Mouse (Mus musculus) midbrain, embryonic 14.5 days (tissue): ENCODE measurements around the gene Adh4. TPM values are rescaled to one million over a fixed set of nuclear protein-coding genes. Genes with fewer than 3 reads are reported as not detected.
"Not testable (repeated sequence)": the region's sequence is repeated elsewhere in the genome, so short reads cannot be mapped to it uniquely, and the experiment has no call there.

Experiments used
- ATAC-seq: fragments of 200-750 bp; cut with Nextera tagmentation; 2 replicates; pipeline ENCODE4 v1.8.0; 2017; ENCODE audit warnings: moderate number of reproducible peaks, moderate library complexity; ENCODE audit not compliant: low FRiP score, low TSS enrichment
- DNase-seq: peaks from one replicate; pipeline ENCODE4 v3.0.0-alpha.2; 2015
- H3K27ac ChIP-seq: fragments of 300-500 bp; sonication (generic); replicated peaks from 2 replicates; pipeline ENCODE4 v1.5.1; 2014; ENCODE audit warnings: mild to moderate bottlenecking, low read depth, low read length, moderate library complexity
- H3K27me3 ChIP-seq: fragments of 300-500 bp; sonication (generic); 2 replicates; pipeline ENCODE4 v1.6.1; 2014; ENCODE audit warnings: low read length, control low read depth, mixed read lengths; ENCODE audit not compliant: control insufficient read depth, insufficient read depth
- H3K36me3 ChIP-seq: fragments of 300-500 bp; sonication (generic); 2 replicates; pipeline ENCODE4 v1.6.1; 2014; ENCODE audit warnings: low read length, control low read depth; ENCODE audit not compliant: control insufficient read depth, insufficient read depth
- H3K4me1 ChIP-seq: fragments of 300-500 bp; sonication (generic); 2 replicates; pipeline ENCODE4 v1.6.1; 2014; ENCODE audit warnings: mild to moderate bottlenecking, antibody characterized with exemption, low read length, control low read depth; ENCODE audit not compliant: control insufficient read depth, insufficient read depth
- H3K4me2 ChIP-seq: fragments of 300-500 bp; sonication (generic); 2 replicates; pipeline ENCODE4 v1.6.1; 2014; ENCODE audit warnings: mild to moderate bottlenecking, low read length, moderate library complexity
- H3K4me3 ChIP-seq: fragments of 300-500 bp; sonication (generic); replicated peaks from 2 replicates; pipeline ENCODE4 v1.5.1; 2014; ENCODE audit warnings: low read depth, low read length
- H3K9ac ChIP-seq: fragments of 300-500 bp; sonication (generic); replicated peaks from 2 replicates; pipeline ENCODE4 v1.6.1; 2014; ENCODE audit warnings: mild to moderate bottlenecking, low read length, moderate library complexity
- H3K9me3 ChIP-seq: fragments of 300-500 bp; sonication (generic); 2 replicates; pipeline ENCODE4 v1.6.1; 2016; ENCODE audit warnings: low read length, control low read depth, mixed read lengths; ENCODE audit not compliant: control insufficient read depth
- WGBS: fragments of 180-500 bp; shearing (Covaris S2); extraction: QIAGEN DNeasy Blood & Tissue Kit; methylation state at CpG from one replicate; pipeline ENCODE4 v1.1.7; 2014; 5-methylcytosine and 5-hydroxymethylcytosine counted together
- polyA plus RNA-seq: library from polyadenylated mRNA; unstranded; fragments of >200 nt; fragmentation: Nextera tagmentation; extraction: Ambion mirVana; gene quantifications from 2 replicates; pipeline ENCODE4 v1.2.1, GENCODE M21; 2014

The Adh4 gene
- polyA plus RNA-seq, result not detected in 2 replicates

DNA sequence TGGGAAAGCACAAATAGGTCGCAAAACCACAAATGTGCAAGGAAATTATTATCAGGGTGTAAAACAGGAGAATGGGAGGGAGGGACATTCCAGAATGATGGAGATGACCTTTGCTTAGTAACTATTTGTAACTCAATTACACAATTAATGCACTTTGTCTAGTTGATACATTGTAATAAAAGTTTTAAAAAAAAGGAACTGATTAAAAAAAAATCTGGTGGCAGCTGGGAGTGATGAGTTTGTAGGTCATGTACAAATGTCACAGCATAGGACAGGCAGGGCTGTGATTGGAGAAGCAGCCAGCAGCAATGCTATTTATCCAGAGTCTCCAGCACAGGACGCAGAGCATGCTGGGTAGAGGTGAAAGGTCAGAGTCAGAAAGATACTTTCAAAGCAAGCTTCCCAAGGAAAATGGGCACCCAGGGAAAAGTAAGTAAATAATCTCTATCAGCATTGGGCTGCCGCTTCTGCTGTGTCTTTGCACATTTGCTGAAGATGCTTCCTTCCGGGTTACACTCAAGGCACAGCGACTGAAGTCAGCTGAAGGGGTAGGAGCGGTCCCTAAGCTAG is at the start of gene Adh4:
TSS of gene Adh4 (plus strand) at position 346 of the 570 bp plus-strand sequence.
- H3K27ac ChIP-seq, result no peak within 1 kb of the TSS
- no peak within 1 kb of the TSS for H3K9ac ChIP-seq
- WGBS, result 81% methylated on average over 6 of the region's 6 CpGs
- no peak within 1 kb of the TSS for H3K4me3 ChIP-seq
- no peaks in the 10 kb centered on the region for H3K4me1 ChIP-seq
- H3K4me2 ChIP-seq, result no peak within 1 kb of the TSS
- ATAC-seq, result no peak
- H3K27me3 ChIP-seq, result no peaks in the 10 kb centered on the region
- no peak for DNase-seq
- H3K36me3 ChIP-seq, result no peaks in the 10 kb centered on the region
- H3K9me3 ChIP-seq, result no peaks in the 10 kb centered on the region

DNA sequence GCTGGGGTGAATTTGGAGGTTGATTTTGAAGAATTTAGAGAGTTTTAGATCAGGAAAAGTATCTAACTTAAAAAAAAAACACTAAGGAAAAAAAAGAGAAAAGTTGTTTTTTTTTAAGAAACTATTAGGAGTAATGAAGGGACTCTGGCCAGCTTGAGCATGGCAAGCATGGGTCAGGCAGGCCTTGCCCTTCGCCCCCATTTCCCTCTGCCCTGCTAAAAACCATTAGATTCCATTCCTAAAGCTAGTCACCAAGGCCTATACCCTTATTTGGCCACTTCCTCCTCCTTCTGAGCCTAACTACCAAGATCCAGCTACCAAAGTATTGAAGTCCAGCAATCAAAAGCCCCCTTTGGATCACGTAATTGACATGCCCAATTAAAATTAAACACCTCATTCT is 49.1 kb upstream of the Adh4 start:
- WGBS, result 88% methylated on average over 2 of the region's 2 CpGs
- H3K27me3 ChIP-seq, result no peaks in the 10 kb centered on the region
- H3K4me3 ChIP-seq, result no peak overlapping the region
- no peaks in the 10 kb centered on the region for H3K4me1 ChIP-seq
- no peaks in the 10 kb centered on the region for H3K9me3 ChIP-seq
- no peak overlapping the region for H3K27ac ChIP-seq
- H3K36me3 ChIP-seq, result no peaks in the 10 kb centered on the region
- ATAC-seq (no peak), DNase-seq (no peak)
- H3K4me2 ChIP-seq, result no peak overlapping the region
- H3K9ac ChIP-seq, result no peak overlapping the region

DNA sequence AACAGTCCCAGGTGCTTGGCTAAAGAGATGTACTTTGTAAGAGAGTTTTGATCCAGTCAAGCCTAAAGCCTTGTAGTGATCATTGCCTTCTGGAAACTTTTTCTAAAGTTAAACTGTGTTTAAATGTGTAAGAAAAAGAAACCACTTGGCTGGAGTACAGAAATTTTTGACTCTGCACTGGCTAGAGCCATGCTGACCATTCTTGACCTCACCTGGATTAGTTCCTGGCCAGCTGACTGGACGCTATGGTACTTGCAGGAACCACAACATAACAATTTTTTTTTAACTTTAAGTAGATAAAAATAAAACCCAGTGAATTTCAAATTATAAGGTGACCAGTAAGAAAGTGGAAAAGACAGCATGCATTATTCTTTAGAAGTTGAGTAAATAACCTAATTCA is 45.7 kb upstream of the Adh4 start:
- ATAC-seq (no peak), DNase-seq (no peak)
- no peaks in the 10 kb centered on the region for H3K9me3 ChIP-seq
- H3K4me2 ChIP-seq, result no peak overlapping the region
- H3K27me3 ChIP-seq, result no peaks in the 10 kb centered on the region
- 87% methylated on average over 1 of the region's 1 CpGs for WGBS
- H3K36me3 ChIP-seq, result no peaks in the 10 kb centered on the region
- H3K4me1 ChIP-seq, result no peaks in the 10 kb centered on the region
- H3K9ac ChIP-seq, result no peak overlapping the region
- no peak overlapping the region for H3K27ac ChIP-seq
- H3K4me3 ChIP-seq, result no peak overlapping the region

DNA sequence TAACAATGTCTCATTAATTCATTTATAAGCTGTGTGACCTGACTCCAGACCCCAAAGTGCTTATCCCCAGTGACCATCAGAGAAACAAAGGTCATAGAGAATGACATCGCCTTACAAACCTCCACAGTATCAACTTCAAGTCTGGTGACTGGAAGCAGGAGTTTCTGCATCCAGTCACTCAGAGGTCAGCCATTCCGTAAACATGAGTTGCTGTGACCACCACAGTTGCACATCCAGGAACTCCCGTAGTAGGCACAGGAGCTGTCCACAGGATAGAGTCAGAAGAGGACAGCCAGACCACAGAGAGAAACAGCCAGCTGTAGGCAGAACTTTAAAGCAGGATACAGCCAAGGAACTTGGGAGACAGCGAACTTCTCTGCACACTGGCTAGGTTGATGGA is 45.0 kb upstream of the Adh4 start:
- not testable (repeated sequence) for H3K27ac ChIP-seq, DNase-seq, H3K9ac ChIP-seq, H3K4me1 ChIP-seq, H3K4me3 ChIP-seq, H3K9me3 ChIP-seq, H3K36me3 ChIP-seq, H3K4me2 ChIP-seq, ATAC-seq, H3K27me3 ChIP-seq
- WGBS, result 78% methylated on average over 4 of the region's 4 CpGs

DNA sequence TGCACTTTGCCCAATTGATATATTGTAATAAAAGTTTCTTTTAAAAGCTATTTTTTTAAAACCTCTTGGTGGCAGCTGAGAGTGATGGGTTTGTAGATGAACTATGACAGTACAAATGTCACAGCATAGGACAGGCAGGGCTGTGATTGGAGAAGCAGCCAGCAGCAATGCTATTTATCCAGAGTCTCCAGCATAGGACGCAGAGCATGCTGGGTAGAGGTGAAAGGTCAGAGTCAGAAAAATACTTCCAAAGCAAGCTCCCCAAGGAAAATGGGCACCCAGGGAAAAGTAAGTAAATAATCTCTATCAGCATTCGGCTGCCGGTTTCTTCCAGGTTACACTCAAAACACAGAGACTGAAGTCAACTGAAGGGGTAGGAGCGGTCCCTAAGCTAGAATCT is 41.3 kb upstream of the Adh4 start:
- H3K9me3 ChIP-seq, result no peaks in the 10 kb centered on the region
- WGBS, result 85% methylated on average over 4 of the region's 4 CpGs
- no peaks in the 10 kb centered on the region for H3K27me3 ChIP-seq
- H3K36me3 ChIP-seq, result no peaks in the 10 kb centered on the region
- H3K9ac ChIP-seq, result no peak overlapping the region
- no peak for DNase-seq
- no peak overlapping the region for H3K4me2 ChIP-seq
- no peak overlapping the region for H3K4me3 ChIP-seq
- no peaks in the 10 kb centered on the region for H3K4me1 ChIP-seq
- no peak for ATAC-seq
- H3K27ac ChIP-seq, result no peak overlapping the region

DNA sequence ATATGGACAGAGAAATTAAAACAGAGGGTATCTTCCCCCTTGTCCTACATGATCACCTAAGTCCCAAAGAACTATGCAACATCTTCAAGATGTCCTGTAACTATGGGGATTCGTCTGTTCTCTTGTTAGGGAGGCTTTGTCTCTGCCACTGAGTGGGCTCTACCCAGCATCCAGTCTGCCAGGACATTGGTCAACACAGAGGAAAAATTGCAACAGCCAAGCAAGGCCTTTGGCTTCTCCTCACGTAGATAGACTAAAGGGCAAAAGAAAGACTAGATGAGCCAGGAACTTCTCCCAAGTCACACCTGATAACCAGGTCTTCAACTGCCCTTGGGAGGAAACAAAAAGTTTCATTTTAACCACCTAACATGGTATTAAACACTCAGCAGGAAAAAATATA is 40.1 kb upstream of the Adh4 start:
- H3K4me1 ChIP-seq, result no peaks in the 10 kb centered on the region
- H3K27ac ChIP-seq, result no peak overlapping the region
- ATAC-seq, result no peak
- no peak overlapping the region for H3K4me3 ChIP-seq
- 82% methylated on average over 2 of the region's 2 CpGs for WGBS
- no peak overlapping the region for H3K9ac ChIP-seq
- no peaks in the 10 kb centered on the region for H3K27me3 ChIP-seq
- H3K4me2 ChIP-seq, result no peak overlapping the region
- no peaks in the 10 kb centered on the region for H3K36me3 ChIP-seq
- peaks cover 4% of the 10 kb centered on the region; the same call in 1 of the 2 replicates for H3K9me3 ChIP-seq
- DNase-seq, result no peak

DNA sequence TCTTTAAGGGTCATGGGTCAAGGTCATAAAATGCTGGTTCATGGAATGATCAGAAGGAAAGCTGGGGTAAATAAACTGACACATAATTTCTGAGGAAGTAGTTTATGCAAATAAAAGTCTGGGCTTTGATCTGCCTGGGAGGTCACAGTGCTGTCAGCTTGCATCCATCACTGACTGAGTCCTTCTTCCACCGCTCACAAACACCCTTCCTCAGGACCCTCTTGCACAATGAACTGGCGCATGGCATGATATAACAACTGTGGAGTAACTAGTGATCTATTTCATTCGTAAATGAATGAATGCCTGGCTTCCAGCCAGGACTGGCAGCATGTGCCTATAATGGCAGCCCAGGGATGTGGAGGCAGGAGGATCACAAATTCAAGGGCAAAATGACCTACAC is 34.1 kb upstream of the Adh4 start:
- ATAC-seq (0 out of 2 replicates have a peak, but pooled peaks have one; percentile 40), DNase-seq (peak; percentile 59)
- no peak overlapping the region for H3K27ac ChIP-seq
- no peaks in the 10 kb centered on the region for H3K27me3 ChIP-seq
- H3K9ac ChIP-seq, result no peak overlapping the region
- 11% methylated on average over 3 of the region's 3 CpGs for WGBS
- H3K4me2 ChIP-seq, result no peak overlapping the region
- H3K4me1 ChIP-seq, result no peaks in the 10 kb centered on the region
- H3K36me3 ChIP-seq, result no peaks in the 10 kb centered on the region
- H3K9me3 ChIP-seq, result peaks cover 4% of the 10 kb centered on the region; the same call in 1 of the 2 replicates
- H3K4me3 ChIP-seq, result no peak overlapping the region

DNA sequence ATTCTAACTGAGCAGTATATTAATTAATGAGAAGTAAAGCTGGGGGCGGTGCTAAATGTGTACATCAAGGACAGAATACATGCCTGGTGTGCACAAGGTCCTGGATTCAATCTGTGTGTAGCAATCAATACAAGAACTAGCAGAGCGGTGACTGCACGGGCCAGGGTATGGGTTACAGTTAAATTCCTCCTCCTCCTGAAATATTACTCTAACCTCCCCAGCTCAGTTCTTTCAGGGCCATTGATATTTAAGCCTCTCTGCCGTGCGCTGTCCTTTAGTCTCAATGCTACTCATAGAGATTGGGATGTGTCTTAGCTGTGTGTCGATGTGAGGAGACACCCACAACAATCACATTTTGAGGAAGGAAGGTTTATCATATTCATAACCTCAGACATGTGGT is 28.1 kb upstream of the Adh4 start:
- Histone ChIP-seq H3K4me1 (no peaks in the 10 kb centered on the region), H3K9ac (no peak overlapping the region), H3K4me2 (no peak overlapping the region), H3K4me3 (no peak overlapping the region), H3K9me3 (no peaks in the 10 kb centered on the region), H3K36me3 (no peaks in the 10 kb centered on the region), H3K27ac (no peak overlapping the region), H3K27me3 (no peaks in the 10 kb centered on the region)
- no peak for DNase-seq
- no peak for ATAC-seq
- WGBS, result 90% methylated on average over 6 of the region's 6 CpGs

DNA sequence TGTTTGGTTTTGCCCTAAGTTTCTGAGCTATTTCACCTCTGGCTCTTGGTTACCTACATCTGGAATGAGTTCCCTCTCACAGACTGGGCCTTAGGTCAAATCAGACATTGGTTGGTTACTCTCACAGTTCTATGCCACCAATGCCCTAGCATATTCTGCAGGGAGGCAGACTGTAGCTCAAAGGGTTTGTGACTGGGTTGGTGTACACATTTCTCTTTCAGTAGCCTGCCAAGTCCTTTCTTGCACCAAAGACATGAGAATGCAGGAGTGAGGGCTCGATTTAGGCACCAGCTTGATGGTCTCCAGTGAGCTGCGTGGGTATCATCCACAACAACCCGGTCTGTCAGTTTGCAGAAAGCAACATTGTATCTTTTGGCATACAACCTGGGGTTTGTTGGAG is 10.4 kb upstream of the Adh4 start:
- Histone ChIP-seq H3K27ac (no peak overlapping the region), H3K4me3 (no peak overlapping the region), H3K9me3 (no peaks in the 10 kb centered on the region), H3K9ac (no peak overlapping the region), H3K4me1 (no peaks in the 10 kb centered on the region), H3K36me3 (no peaks in the 10 kb centered on the region), H3K4me2 (no peak overlapping the region), H3K27me3 (no peaks in the 10 kb centered on the region)
- DNase-seq, result no peak
- 77% methylated on average over 3 of the region's 3 CpGs for WGBS
- ATAC-seq, result no peak
